Mouse (Mus musculus) small intestine, adult 2 months (tissue): ENCODE measurements at regions not wholly inside any gene's neighbourhood (a gene's known extent, or its start where the extent isn't known, plus 50 kb on each side); places are given as distances from the start of the nearest gene placed in this dataset.

Experiments
- CTCF ChIP-seq: fragments of 200-500 bp; IDR thresholded peaks from 2 replicates; pipeline ENCODE4 v1.5.1; 2012; ENCODE audit warnings: low read depth, mild to moderate bottlenecking, control low read depth, inconsistent platforms, low read length, moderate library complexity, mixed read lengths; ENCODE audit not compliant: insufficient replicate concordance, insufficient read length; ENCODE audit errors: extremely low read depth
- POLR2A ChIP-seq: fragments of 200-500 bp; IDR thresholded peaks from 2 replicates; pipeline ENCODE4 v1.6.1; 2012; ENCODE audit warnings: low read depth, mild to moderate bottlenecking, control low read depth, inconsistent platforms, low read length, moderate library complexity

GRCm38 (mm10) chr2:74210210-74210609 lies 299.1 kb upstream of the Atp5g3 start:
- no peak for TF ChIP-seq CTCF
- TF ChIP-seq POLR2A, result no peak
